Mouse (Mus musculus): ENCODE measurements at regions not wholly inside any gene's neighbourhood (a gene's known extent, or its start where the extent isn't known, plus 50 kb on each side); places are given as distances from the start of the nearest gene placed in this dataset.

DNA sequence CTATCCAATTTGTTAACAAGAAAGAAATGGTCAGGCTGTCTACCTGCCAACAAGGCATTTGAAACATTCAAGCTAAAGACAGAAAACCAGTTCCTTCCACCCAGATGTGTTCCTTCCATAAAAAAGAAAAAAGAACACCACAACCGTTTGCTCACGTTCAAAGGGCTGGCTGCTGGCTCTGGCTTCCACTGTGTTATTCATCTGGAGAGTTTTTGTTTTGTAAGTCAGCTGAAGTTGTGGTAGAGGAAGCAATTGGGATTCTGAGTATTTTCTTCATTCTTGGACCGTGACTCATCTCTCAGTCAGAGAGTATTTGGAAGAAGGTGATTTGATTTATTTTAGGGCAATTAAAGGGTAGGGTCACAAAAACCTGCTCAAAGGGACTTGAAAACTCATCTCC lies 203.2 kb upstream of the Klf4 start:
- TF ChIP-seq CTCF (IDR thresholded peaks at IDR 0.05; ENCODE audit: extremely low read depth, insufficient read depth, low read length) (no peak), POLR2A (IDR thresholded peaks at IDR 0.05; ENCODE audit: extremely low read depth, insufficient read depth, low read length) (no peak)
